Mouse (Mus musculus): ENCODE data around the gene Dexi. TPM values are rescaled to one million over a fixed set of nuclear protein-coding genes. Genes with fewer than 3 reads are reported as not detected.

Gene Dexi
- polyA plus RNA-seq, 1 experiment = 20.8 TPM

DNA sequence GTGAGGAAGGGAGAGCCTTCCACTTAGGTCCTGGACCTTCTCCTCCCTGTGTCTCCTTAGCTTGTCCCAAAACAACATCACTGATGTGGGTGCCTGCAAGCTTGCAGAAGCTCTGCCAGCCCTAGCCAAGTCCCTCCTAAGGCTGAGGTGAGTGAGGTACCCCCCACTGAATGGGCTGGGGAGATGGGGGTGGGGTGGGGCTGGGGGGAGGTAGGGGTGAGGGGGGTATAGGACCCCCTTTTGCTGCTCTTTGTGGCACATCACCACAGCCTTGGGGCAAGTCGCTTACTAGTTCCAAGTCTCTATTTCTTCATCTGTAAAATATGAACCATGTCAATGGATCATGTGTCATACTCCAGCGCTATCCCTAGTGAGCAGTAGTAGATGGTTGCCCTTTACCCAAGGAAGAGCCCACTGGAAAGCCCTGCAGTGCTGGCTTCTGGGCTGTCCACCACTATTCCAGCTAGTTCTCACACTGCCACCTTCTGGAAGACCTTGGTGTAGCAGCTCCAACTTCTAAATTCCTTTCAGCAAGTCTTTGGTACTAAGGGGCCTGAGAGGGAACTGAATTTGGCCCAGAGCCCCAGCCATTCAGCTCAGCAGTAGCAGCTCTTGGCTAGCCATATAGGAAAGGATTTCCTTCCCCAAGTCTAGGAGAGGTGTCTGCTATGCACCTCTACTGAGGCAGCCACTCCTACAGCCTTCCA lies 21.8 kb downstream of the Dexi start:
- H3K27me3 ChIP-seq (ENCODE audit: control insufficient read depth, insufficient read depth, insufficient read length) = no peaks in the 10 kb centered on the region
- H3K36me3 ChIP-seq (ENCODE audit: control insufficient read depth, insufficient read depth) = no peaks in the 10 kb centered on the region
- no peaks in the 10 kb centered on the region for H3K79me2 ChIP-seq (ENCODE audit: control insufficient read depth, insufficient read depth)
- no peak overlapping the region for H3K4me3 ChIP-seq
- TF ChIP-seq TCF12 (IDR thresholded peaks at IDR 0.05; ENCODE audit: insufficient read depth, poor library complexity, severe bottlenecking) = no peak
- TF ChIP-seq TCF3 (IDR thresholded peaks at IDR 0.05; ENCODE audit: insufficient read length, low read depth) = no peak
- TF ChIP-seq MYOD1 (IDR thresholded peaks at IDR 0.05; ENCODE audit: control insufficient read depth in 1 of 3, insufficient read length in 2 of 3, low read depth in 2 of 3) = no peak
- no peak for TF ChIP-seq CEBPB (IDR thresholded peaks at IDR 0.05; ENCODE audit: insufficient read depth, poor library complexity, severe bottlenecking)
- TF ChIP-seq MAX (IDR thresholded peaks at IDR 0.05; ENCODE audit: low read depth) = no peak
- no peak for TF ChIP-seq USF1 (IDR thresholded peaks at IDR 0.05; ENCODE audit: low read depth)
- no peak for TF ChIP-seq MYOG (IDR thresholded peaks at IDR 0.05; ENCODE audit: control insufficient read depth in 1 of 3, insufficient read depth in 1 of 3, insufficient read length in 2 of 3, low read depth in 2 of 3)
- TF ChIP-seq POLR2AphosphoS2 (IDR thresholded peaks at IDR 0.05; ENCODE audit: insufficient read length, low read depth) = no peak
- TF ChIP-seq SRF (IDR thresholded peaks at IDR 0.05; ENCODE audit: control insufficient read depth, insufficient read length, low read depth) = no peak
- H3K4me2 ChIP-seq (ENCODE audit: low read depth) = no peak overlapping the region
- H3ac ChIP-seq (ENCODE audit: control insufficient read depth, insufficient read length) = no peak overlapping the region

DNA sequence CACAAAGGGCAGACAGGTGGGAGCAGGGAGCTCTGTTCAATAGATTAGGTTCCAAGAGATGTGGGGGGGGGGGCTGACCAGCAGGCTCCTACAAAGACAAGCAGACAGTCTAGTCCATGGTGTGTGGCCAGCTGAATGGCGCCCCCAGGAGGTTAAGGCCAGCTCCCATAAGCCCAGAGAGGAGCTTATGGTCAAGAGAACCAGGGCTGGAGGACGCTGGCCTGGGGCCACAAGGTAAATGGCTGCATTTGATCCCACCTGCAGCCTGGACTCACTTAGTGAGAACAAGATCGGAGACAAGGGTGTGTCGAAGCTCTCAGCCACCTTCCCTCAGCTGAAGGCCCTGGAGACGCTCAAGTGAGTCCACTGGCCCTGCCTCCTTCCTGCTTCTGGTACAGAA lies 24.8 kb downstream of the Dexi start:
- Histone ChIP-seq H3K36me3 (ENCODE audit: control insufficient read depth, insufficient read depth) (no peaks in the 10 kb centered on the region), H3K27me3 (ENCODE audit: control insufficient read depth, insufficient read depth, insufficient read length) (no peaks in the 10 kb centered on the region), H3K4me3 (no peak overlapping the region), H3K4me2 (ENCODE audit: low read depth) (no peak overlapping the region), H3K79me2 (ENCODE audit: control insufficient read depth, insufficient read depth) (no peaks in the 10 kb centered on the region), H3ac (ENCODE audit: control insufficient read depth, insufficient read length) (no peak overlapping the region)
- no peak for TF ChIP-seq REST (IDR thresholded peaks at IDR 0.05; ENCODE audit: insufficient read depth, insufficient read length)
- TF ChIP-seq MAX (IDR thresholded peaks at IDR 0.05; ENCODE audit: low read depth) = no peak
- no peak for TF ChIP-seq POLR2AphosphoS2 (IDR thresholded peaks at IDR 0.05; ENCODE audit: insufficient read length, low read depth)
- no peak for TF ChIP-seq E2F4 (IDR thresholded peaks at IDR 0.05; ENCODE audit: insufficient read depth)
- no peak for TF ChIP-seq POLR2A (IDR thresholded peaks at IDR 0.05; ENCODE audit: insufficient read length, low read depth)
- TF ChIP-seq TCF12 (IDR thresholded peaks at IDR 0.05; ENCODE audit: insufficient read depth, poor library complexity, severe bottlenecking) = no peak
- no peak for TF ChIP-seq TCF3 (IDR thresholded peaks at IDR 0.05; ENCODE audit: insufficient read length, low read depth)
- TF ChIP-seq CEBPB (IDR thresholded peaks at IDR 0.05; ENCODE audit: insufficient read depth, poor library complexity, severe bottlenecking) = no peak

DNA sequence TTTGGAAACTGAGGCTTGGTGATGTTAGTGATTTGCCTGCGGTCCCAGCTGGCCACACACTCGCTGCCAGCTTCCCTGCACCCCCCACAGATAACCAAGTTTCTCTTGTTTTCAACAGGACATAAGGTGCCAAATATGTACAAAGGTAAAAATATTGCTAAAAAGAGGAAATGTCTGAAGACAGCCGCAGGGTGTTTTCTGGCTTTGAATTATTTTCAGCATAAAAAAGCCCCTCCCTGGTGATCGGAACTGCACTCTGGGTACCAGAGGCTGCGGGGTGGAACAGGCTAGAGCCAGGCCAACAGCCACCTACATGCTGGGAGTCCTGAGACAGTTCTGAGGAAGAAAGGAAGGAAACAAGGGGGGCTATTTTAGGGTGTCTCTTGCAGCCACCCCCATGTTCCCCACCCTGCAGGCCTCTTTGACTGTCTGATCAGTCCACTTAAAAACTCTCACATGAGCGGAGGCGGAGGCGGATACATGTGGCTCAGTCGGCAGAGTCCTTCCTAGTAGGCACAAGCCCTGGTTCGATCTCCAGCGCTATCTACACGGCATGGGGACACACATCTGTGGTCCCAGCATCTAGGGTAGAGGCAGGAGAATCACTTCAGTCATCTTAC lies 26.8 kb downstream of the Dexi start:
- Histone ChIP-seq H3K4me2 (ENCODE audit: low read depth) (no peak overlapping the region), H3K4me3 (no peak overlapping the region), H3K79me2 (ENCODE audit: control insufficient read depth, insufficient read depth) (no peaks in the 10 kb centered on the region), H3K36me3 (ENCODE audit: control insufficient read depth, insufficient read depth) (no peaks in the 10 kb centered on the region), H3K27me3 (ENCODE audit: control insufficient read depth, insufficient read depth, insufficient read length) (peaks cover 6% of the 10 kb centered on the region), H3ac (ENCODE audit: control insufficient read depth, insufficient read length) (no peak overlapping the region)
- TF ChIP-seq SRF (IDR thresholded peaks at IDR 0.05; ENCODE audit: control insufficient read depth, insufficient read length, low read depth) (no peak), E2F4 (IDR thresholded peaks at IDR 0.05; ENCODE audit: insufficient read depth) (no peak), CEBPB (IDR thresholded peaks at IDR 0.05; ENCODE audit: insufficient read depth, poor library complexity, severe bottlenecking) (no peak), REST (IDR thresholded peaks at IDR 0.05; ENCODE audit: insufficient read depth, insufficient read length) (no peak), MAX (IDR thresholded peaks at IDR 0.05; ENCODE audit: low read depth) (no peak), MYOG (IDR thresholded peaks at IDR 0.05; ENCODE audit: control insufficient read depth in 1 of 3, insufficient read depth in 1 of 3, insufficient read length in 2 of 3, low read depth in 2 of 3) (no peak), TCF3 (IDR thresholded peaks at IDR 0.05; ENCODE audit: insufficient read length, low read depth) (no peak), POLR2A (IDR thresholded peaks at IDR 0.05; ENCODE audit: insufficient read length, low read depth) (no peak), MYOD1 (IDR thresholded peaks at IDR 0.05; ENCODE audit: control insufficient read depth in 1 of 3, insufficient read length in 2 of 3, low read depth in 2 of 3) (no peak), POLR2AphosphoS2 (IDR thresholded peaks at IDR 0.05; ENCODE audit: insufficient read length, low read depth) (no peak), TCF12 (IDR thresholded peaks at IDR 0.05; ENCODE audit: insufficient read depth, poor library complexity, severe bottlenecking) (no peak), USF1 (IDR thresholded peaks at IDR 0.05; ENCODE audit: low read depth) (no peak)

DNA sequence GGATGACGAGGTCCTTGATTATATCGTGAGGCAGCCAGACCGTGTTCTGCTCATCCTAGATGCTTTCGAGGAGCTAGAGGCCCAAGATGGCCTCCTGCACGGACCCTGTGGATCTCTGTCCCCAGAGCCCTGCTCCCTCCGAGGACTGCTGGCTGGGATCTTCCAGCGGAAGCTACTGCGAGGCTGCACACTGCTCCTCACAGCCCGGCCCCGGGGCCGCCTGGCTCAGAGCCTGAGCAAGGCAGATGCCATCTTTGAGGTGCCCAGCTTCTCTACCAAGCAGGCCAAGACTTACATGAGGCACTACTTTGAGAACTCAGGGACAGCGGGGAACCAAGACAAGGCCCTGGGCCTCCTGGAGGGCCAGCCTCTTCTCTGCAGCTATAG lies 31.7 kb downstream of the Dexi start:
- TF ChIP-seq TCF3 (IDR thresholded peaks at IDR 0.05; ENCODE audit: insufficient read length, low read depth) (no peak), SRF (IDR thresholded peaks at IDR 0.05; ENCODE audit: control insufficient read depth, insufficient read length, low read depth) (no peak), TCF12 (IDR thresholded peaks at IDR 0.05; ENCODE audit: insufficient read depth, poor library complexity, severe bottlenecking) (no peak), MAX (IDR thresholded peaks at IDR 0.05; ENCODE audit: low read depth) (no peak), USF1 (IDR thresholded peaks at IDR 0.05; ENCODE audit: low read depth) (no peak), POLR2A (IDR thresholded peaks at IDR 0.05; ENCODE audit: insufficient read length, low read depth) (no peak), POLR2AphosphoS2 (IDR thresholded peaks at IDR 0.05; ENCODE audit: insufficient read length, low read depth) (no peak), MYOG (IDR thresholded peaks at IDR 0.05; ENCODE audit: control insufficient read depth in 1 of 3, insufficient read depth in 1 of 3, insufficient read length in 2 of 3, low read depth in 2 of 3) (no peak), MYOD1 (IDR thresholded peaks at IDR 0.05; ENCODE audit: control insufficient read depth in 1 of 3, insufficient read length in 2 of 3, low read depth in 2 of 3) (no peak), CEBPB (IDR thresholded peaks at IDR 0.05; ENCODE audit: insufficient read depth, poor library complexity, severe bottlenecking) (no peak), REST (IDR thresholded peaks at IDR 0.05; ENCODE audit: insufficient read depth, insufficient read length) (no peak), E2F4 (IDR thresholded peaks at IDR 0.05; ENCODE audit: insufficient read depth) (no peak)
- Histone ChIP-seq H3K4me2 (ENCODE audit: low read depth) (no peak overlapping the region), H3ac (ENCODE audit: control insufficient read depth, insufficient read length) (no peak overlapping the region), H3K4me3 (no peak overlapping the region), H3K27me3 (ENCODE audit: control insufficient read depth, insufficient read depth, insufficient read length) (peaks cover 31% of the 10 kb centered on the region), H3K36me3 (ENCODE audit: control insufficient read depth, insufficient read depth) (no peaks in the 10 kb centered on the region), H3K79me2 (ENCODE audit: control insufficient read depth, insufficient read depth) (no peaks in the 10 kb centered on the region)

Measured in myocyte (in vitro differentiated cells).